Mouse (Mus musculus): ENCODE measurements at regions not wholly inside any gene's neighbourhood (a gene's known extent, or its start where the extent isn't known, plus 50 kb on each side); places are given as distances from the start of the nearest gene placed in this dataset.

- Histone ChIP-seq H3K27ac (ENCODE audit: control insufficient read depth, low read depth, low read length) (no peak overlapping the region), H3K27me3 (ENCODE audit: control insufficient read depth in 1 of 2, insufficient read depth in 2 of 2, low read length in 2 of 2) (no peaks in the 10 kb centered on the region), H3K9me3 (replicated peaks; ENCODE audit: insufficient read depth, low read length) (no peaks in the 10 kb centered on the region), H3K9ac (ENCODE audit: control insufficient read depth, low read depth, low read length, poor library complexity, severe bottlenecking) (no peak overlapping the region), H3K4me3 (ENCODE audit: control insufficient read depth in 1 of 2, insufficient read depth in 1 of 2, low read depth in 2 of 2, low read length in 2 of 2) (no peak overlapping the region), H3K36me3 (ENCODE audit: control insufficient read depth in 1 of 2, insufficient read depth in 2 of 2, low read length in 2 of 2) (no peaks in the 10 kb centered on the region), H3K79me2 (ENCODE audit: control insufficient read depth, insufficient read depth, low read length, poor library complexity) (no peaks in the 10 kb centered on the region), H3K4me1 (ENCODE audit: control insufficient read depth in 1 of 2, insufficient read depth in 2 of 2, low read length in 2 of 2) (no peaks in the 10 kb centered on the region)
- no peak for TF ChIP-seq SMC3 (IDR thresholded peaks at IDR 0.05; ENCODE audit: low read depth, low read length)
- TF ChIP-seq UBTF (IDR thresholded peaks at IDR 0.05; ENCODE audit: borderline replicate concordance, insufficient read depth, low read depth, low read length), result no peak
- no peak for TF ChIP-seq NRF1 (IDR thresholded peaks at IDR 0.05; ENCODE audit: insufficient read depth, low read depth, low read length, poor library complexity, severe bottlenecking)
- TF ChIP-seq HCFC1 (IDR thresholded peaks at IDR 0.05; ENCODE audit: low read depth, low read length), result no peak
- no peak for TF ChIP-seq ZMIZ1 (IDR thresholded peaks at IDR 0.05; ENCODE audit: low read depth, low read length)
- TF ChIP-seq MYB (IDR thresholded peaks at IDR 0.05; ENCODE audit: low read depth, low read length), result no peak
- TF ChIP-seq RAD21 (IDR thresholded peaks at IDR 0.05; ENCODE audit: low read depth, low read length), result no peak
- no peak for TF ChIP-seq USF2 (IDR thresholded peaks at IDR 0.05; ENCODE audit: borderline replicate concordance in 1 of 2, insufficient read depth in 1 of 2, low read depth in 1 of 2, low read length in 2 of 2)
- TF ChIP-seq SIN3A (IDR thresholded peaks at IDR 0.05; ENCODE audit: low read length), result no peak
- TF ChIP-seq CHD2 (IDR thresholded peaks at IDR 0.05; ENCODE audit: low read length), result no peak
- no peak for TF ChIP-seq ELF1 (IDR thresholded peaks at IDR 0.05; ENCODE audit: low read depth, low read length)
- no peak for TF ChIP-seq RCOR1 (IDR thresholded peaks at IDR 0.05; ENCODE audit: low read depth, low read length)
- no peak for TF ChIP-seq MAFK (IDR thresholded peaks at IDR 0.05; ENCODE audit: borderline replicate concordance, low read depth, low read length)
- TF ChIP-seq ETS1 (IDR thresholded peaks at IDR 0.05; ENCODE audit: low read depth, low read length), result no peak
- TF ChIP-seq GATA1 (IDR thresholded peaks at IDR 0.05; ENCODE audit: low read depth, low read length), result no peak
- DNase-seq (ENCODE audit: low read depth, low spot score), result no peak
These were observed 660.2 kb downstream of the Magi1 start for GRCm38 (mm10) chr6:93623541-93623940.

GRCm38 (mm10) chr6:93616926-93617325 is 666.8 kb downstream of the Magi1 start:
- Histone ChIP-seq H3K9ac (ENCODE audit: control insufficient read depth, low read depth, low read length, poor library complexity, severe bottlenecking) (no peak overlapping the region), H3K27ac (ENCODE audit: control insufficient read depth, low read depth, low read length) (no peak overlapping the region), H3K79me2 (ENCODE audit: control insufficient read depth, insufficient read depth, low read length, poor library complexity) (no peaks in the 10 kb centered on the region), H3K4me1 (ENCODE audit: control insufficient read depth in 1 of 2, insufficient read depth in 2 of 2, low read length in 2 of 2) (no peaks in the 10 kb centered on the region), H3K4me3 (ENCODE audit: control insufficient read depth in 1 of 2, insufficient read depth in 1 of 2, low read depth in 2 of 2, low read length in 2 of 2) (no peak overlapping the region), H3K9me3 (replicated peaks; ENCODE audit: insufficient read depth, low read length) (no peaks in the 10 kb centered on the region), H3K27me3 (ENCODE audit: control insufficient read depth in 1 of 2, insufficient read depth in 2 of 2, low read length in 2 of 2) (no peaks in the 10 kb centered on the region), H3K36me3 (ENCODE audit: control insufficient read depth in 1 of 2, insufficient read depth in 2 of 2, low read length in 2 of 2) (no peaks in the 10 kb centered on the region)
- DNase-seq (ENCODE audit: low read depth, low spot score), result no peak
- no peak for TF ChIP-seq POLR2AphosphoS5 (IDR thresholded peaks at IDR 0.05; ENCODE audit: borderline replicate concordance, low read depth, low read length)
- no peak for TF ChIP-seq CTCF (IDR thresholded peaks at IDR 0.05 in 2 of 3, conservative IDR thresholded peaks at IDR 0.05 in 1 of 3; ENCODE audit: control insufficient read depth in 1 of 3, insufficient read depth in 1 of 3, low read depth in 2 of 3, low read length in 3 of 3, poor library complexity in 1 of 3, severe bottlenecking in 1 of 3)
- no peak for TF ChIP-seq GATA1 (IDR thresholded peaks at IDR 0.05; ENCODE audit: low read depth, low read length)
- TF ChIP-seq SIN3A (IDR thresholded peaks at IDR 0.05; ENCODE audit: low read length), result no peak
- TF ChIP-seq SMC3 (IDR thresholded peaks at IDR 0.05; ENCODE audit: low read depth, low read length), result no peak
- no peak for TF ChIP-seq MAZ (IDR thresholded peaks at IDR 0.05; ENCODE audit: low read depth, low read length)
- TF ChIP-seq MXI1 (IDR thresholded peaks at IDR 0.05; ENCODE audit: low read depth, low read length), result no peak
- TF ChIP-seq KAT2A (conservative IDR thresholded peaks at IDR 0.05; ENCODE audit: low read depth, low read length), result no peak
- no peak for TF ChIP-seq ZNF384 (IDR thresholded peaks at IDR 0.05; ENCODE audit: low read depth, low read length)
